Mouse (Mus musculus): Measurements from ENCODE around the gene Cited2.

- TF ChIP-seq POLR2A (IDR thresholded peaks at IDR 0.05; ENCODE audit: borderline replicate concordance, control insufficient read depth, low read depth, low read length) (no peak), CTCF (IDR thresholded peaks at IDR 0.05; ENCODE audit: control insufficient read depth, insufficient read depth, low read length) (no peak)
Observed at GRCm38 (mm10) chr10:17691709-17692108, 31.3 kb upstream of the Cited2 start.
